Mouse (Mus musculus): ENCODE results near the gene Zfyve28.

- peak; percentile 93 for TF ChIP-seq CTCF (IDR thresholded peaks at IDR 0.05; ENCODE audit: extremely low read depth, insufficient read depth, low read length)
- TF ChIP-seq POLR2A (IDR thresholded peaks at IDR 0.05; ENCODE audit: extremely low read depth, insufficient read depth, low read length), result no peak
Observed at GRCm38 (mm10) chr5:34210279-34210678, 78.0 kb downstream of the Zfyve28 start.
